Mouse (Mus musculus): Measurements from ENCODE around the gene Cnn3.
A peak's percentile ranks its signal among the peaks of the same experiment; 100 is the strongest.

GRCm38 (mm10) chr3:121500225-121500624 is 73.9 kb downstream of the Cnn3 start:
- TF ChIP-seq CHD2 (IDR thresholded peaks at IDR 0.05; ENCODE audit: low read depth, low read length) (no peak), ZNF384 (IDR thresholded peaks at IDR 0.05; ENCODE audit: low read depth, low read length) (no peak), HCFC1 (IDR thresholded peaks at IDR 0.05; ENCODE audit: borderline replicate concordance, insufficient read depth, low read length) (no peak), ZC3H11A (IDR thresholded peaks at IDR 0.05; ENCODE audit: borderline replicate concordance, low read depth, low read length) (peak; percentile 93)
